Mouse (Mus musculus) c-Kit-positive CD71-positive TER-119-positive erythroid progenitor cells, embryonic 14.5 days (primary cell): Measurements from ENCODE around the gene Ppp3cb.
A peak's percentile ranks its signal among the peaks of the same experiment; 100 is the strongest.
"Not testable (repeated sequence)": the region's sequence is repeated elsewhere in the genome, so short reads cannot be mapped to it uniquely, and the experiment has no call there.

Experiments used
- DNase-seq: peaks from one replicate; pipeline ENCODE4 v3.0.0-alpha.2; 2013; ENCODE audit warnings: low spot score

Gene Ppp3cb

DNA sequence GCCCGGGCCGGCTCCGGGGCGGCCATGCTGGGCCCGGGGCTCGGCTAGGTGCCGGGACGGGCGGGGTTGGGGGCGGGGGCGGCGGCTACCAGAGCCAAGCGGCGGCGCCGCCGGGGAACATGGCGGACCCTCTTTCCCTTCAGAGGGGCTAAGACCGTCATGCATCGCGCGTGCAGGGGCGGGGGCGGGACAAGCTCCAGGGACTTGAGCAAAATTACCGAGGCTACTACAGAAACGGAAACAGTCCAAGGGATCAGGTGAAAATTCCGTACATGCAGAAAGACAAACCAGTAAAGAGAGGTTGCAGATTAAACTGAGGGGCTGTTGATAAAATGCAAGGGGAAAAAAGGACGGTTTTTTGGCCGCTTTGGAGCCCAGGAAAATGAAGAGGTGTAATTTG, at the start of gene Ppp3cb:
Gene Ppp3cb, minus strand, starts transcription at position 159 of the 400 bp plus-strand sequence.
- peak; percentile 90 for DNase-seq

- DNase-seq = no peak
Measured at GRCm38 (mm10) chr14:20595781-20596180, 49.4 kb upstream of the Ppp3cb start.

DNA sequence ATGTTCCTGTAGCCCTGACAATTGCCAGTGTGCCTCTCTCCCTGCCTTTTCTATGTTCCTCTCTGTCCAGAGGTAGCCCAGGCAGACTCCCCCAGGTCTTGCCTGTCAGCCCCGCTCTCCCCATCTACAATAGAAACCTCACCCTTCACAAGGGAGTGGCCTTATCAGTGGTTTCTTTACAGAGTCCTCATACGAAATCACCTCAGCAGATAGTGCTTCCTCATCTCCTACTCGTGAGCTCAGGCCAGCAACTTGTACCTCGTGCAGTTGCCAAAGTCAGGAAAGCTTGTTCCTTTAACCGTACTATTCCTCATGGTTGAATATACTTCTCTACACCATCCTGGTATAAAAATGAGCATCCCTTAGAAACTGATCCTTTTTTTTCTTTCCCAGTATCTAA, 41.1 kb upstream of the Ppp3cb start:
- no peak for DNase-seq

- no peak for DNase-seq
Measured at GRCm38 (mm10) chr14:20578822-20579407, 32.5 kb upstream of the Ppp3cb start.

DNA sequence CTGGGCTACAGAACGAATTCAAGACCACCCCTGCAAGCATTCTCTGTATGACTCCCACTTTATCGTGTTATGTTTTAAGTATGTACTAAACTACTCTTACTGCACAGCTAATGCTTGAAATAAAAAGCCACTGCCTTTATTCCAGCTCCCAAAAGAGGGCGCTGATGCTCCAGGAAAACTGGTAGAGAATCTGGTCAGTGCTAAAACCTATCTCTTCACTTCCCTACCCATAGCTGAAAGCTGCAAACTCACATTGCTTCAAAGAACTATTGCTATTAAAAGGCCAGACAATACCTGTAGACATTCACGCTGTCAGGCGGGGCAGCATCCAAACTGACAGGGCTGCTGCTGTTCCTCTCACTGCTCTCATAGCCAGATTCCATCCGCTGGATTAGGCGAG, 29.8 kb upstream of the Ppp3cb start:
- DNase-seq = peak; percentile 64

- DNase-seq = not testable (repeated sequence)
Measured at GRCm38 (mm10) chr14:20573196-20573595, 26.8 kb upstream of the Ppp3cb start.

- no peak for DNase-seq
Measured at GRCm38 (mm10) chr14:20565256-20566021, 19.1 kb upstream of the Ppp3cb start.

DNA sequence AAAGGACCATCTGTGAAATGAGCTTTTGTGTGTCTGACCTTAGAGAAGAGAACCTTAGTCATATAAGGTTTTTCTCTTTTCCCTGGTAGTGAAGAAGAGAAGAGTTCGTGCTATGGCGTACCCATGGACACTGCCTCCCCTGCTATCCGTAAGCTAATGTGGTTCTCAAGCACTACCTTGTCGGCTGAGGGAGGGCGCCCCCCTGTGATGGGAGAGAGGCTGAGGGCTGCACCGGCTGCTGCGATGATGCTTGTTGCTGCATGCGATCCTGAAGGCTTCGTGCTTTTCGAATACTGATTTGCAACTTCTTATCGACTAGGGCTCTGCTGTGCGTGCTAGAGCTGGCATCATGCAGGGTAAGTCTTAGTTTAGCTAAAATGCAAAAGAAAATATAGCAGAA, 18.3 kb upstream of the Ppp3cb start:
- DNase-seq = no peak

DNA sequence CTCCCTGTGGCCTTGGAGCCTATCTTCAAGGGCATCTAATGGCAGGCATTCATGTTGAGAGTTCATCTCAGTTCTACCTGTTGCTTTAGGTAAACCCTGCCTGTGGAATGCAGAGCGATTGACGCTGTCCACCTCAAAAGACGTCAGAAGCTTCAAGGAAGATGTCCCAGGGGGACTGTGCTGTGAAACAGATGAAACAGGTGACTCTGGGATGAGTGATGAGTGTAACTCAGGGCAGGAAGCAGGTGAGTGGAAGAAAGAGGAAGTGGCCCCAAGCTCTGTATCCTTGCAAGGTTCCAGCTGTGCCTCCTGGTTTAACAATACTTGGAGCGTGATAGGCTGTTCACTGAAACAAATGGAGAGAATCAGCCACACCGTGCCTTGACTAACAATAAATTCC, 15.5 kb upstream of the Ppp3cb start:
- no peak for DNase-seq

DNA sequence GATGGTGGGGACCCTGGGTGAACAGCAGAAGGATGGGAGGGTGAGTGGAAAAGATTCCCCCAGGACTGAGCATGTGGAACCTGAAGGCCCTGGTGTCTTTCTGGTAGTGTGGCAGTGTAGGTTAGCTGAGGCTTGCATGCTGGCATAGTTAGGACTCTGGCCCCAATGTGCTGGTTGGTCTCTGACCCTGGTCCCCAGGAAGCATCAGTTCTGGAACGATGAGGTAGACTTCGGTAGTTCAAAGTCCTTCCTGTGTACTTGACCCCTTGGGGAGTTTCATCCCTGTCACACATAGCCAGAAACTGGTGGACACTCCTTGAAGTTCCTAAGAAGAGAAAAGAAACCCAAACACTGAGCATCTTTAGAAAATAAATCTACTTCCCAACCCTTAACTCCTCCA, 3.8 kb upstream of the Ppp3cb start:
- no peak for DNase-seq

GRCm38 (mm10) chr14:20545529-20546331, 643 bp downstream of the Ppp3cb start:
- DNase-seq = peak; percentile 86

DNA sequence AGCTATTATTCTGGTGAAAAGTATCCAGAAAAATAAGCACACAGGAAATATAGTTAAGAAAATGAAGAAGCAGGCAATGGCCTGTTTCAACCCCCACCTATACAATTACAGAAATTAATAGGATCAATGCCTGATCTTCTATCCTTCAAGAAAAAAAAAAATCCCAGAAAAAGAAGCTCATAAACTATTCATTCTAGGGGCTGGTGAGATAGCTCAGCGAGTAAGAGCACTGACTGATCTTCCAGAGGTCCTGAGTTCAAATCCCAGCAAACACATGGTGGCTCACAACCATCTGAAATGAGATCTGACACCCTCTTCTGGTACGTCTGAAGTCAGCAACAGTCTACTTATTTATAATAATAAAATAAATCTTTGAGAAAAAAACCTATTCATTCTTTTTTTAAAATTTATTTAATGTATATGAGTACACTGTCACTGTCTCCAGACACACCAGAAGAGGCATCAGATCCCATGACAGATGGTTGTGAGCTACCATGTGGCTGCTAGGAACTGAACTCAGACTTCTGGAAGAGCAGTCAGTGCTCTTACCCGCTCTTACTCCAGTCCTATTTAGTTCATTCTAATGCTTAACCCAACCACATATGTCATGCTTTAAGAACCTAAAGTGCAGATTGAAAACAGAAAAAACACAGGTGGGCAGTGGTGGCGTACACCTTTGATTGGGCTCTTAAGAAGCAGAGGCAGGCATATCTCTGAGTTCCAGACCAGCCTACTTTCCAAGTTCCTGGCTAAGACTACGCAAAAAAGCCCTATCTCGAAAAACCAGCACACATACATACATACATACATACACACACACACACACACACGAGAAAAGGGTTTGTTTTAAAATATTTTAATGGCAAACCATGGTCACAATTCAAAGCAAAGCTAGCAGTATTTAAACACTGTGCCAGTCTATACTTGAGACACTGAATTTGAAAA, 1.6 kb downstream of the Ppp3cb start:
- peak; percentile 69 for DNase-seq

DNA sequence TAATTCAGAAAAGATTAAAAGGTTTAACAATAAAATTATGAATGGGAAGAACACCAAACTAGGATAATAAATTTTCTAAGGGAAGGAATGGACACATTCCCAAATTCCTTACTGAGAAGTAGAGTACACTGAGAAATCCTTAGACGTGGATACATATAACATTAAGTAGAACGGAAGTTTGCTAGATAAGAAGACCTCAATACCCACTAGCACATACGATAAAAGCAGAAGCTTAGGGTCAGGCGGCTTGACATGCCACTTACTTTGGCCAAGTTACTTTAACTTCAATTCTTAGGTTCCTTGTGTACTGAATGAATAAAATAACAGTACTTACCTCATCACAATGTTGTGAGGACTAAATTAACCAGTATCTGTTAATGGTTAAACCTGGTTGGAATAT, 16.7 kb downstream of the Ppp3cb start:
- no peak for DNase-seq

- no peak for DNase-seq
Measured at GRCm38 (mm10) chr14:20520179-20520578, 26.2 kb downstream of the Ppp3cb start.

DNA sequence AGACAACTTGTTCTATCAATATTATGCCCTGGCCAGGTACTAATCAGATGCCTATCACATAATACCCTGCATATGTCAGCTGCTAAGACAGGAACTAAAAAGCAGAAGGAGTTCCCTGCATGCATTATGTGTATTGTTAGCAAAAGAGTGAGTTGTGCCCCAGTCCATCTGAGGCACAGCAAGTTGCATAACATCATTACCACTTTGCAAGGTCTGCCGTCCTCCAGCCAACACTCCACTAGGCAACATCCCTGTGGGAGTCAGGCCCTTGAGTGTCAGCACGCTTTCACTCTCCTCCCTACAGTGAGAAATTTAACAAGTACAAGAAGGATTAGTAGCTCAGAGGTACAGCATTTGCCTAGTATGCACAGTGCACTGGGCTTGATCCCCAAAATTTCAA, 37.9 kb downstream of the Ppp3cb start:
- no peak for DNase-seq

- DNase-seq = no peak
Measured at GRCm38 (mm10) chr14:20502966-20503365, 43.4 kb downstream of the Ppp3cb start.

GRCm38 (mm10) chr14:20499982-20500381, 46.4 kb downstream of the Ppp3cb start:
- DNase-seq = no peak

- no peak for DNase-seq
Measured at GRCm38 (mm10) chr14:20496603-20497002, 49.8 kb downstream of the Ppp3cb start, which contains the start of gene Mss51. Mss51 (minus strand) TSS chr14:20496901.

DNA sequence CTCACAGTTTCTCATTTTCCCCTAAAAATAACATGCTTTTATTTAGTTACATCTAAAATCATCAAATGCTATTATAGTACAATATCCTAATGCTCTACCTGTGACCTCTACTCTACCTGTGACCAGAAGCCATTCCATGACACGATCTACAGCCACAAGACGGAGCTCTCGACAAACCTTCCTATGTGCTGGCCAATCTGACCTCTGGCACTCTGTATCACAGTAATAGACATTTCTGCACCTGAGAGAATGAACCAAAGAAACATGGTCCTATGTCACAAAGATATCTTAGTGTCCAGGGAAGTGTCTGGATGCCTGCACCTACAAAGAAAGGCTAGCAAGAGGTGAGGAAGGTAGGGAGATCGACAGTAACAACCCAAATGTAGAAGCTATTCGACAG, 60.3 kb downstream of the Ppp3cb start:
- no peak for DNase-seq

DNA sequence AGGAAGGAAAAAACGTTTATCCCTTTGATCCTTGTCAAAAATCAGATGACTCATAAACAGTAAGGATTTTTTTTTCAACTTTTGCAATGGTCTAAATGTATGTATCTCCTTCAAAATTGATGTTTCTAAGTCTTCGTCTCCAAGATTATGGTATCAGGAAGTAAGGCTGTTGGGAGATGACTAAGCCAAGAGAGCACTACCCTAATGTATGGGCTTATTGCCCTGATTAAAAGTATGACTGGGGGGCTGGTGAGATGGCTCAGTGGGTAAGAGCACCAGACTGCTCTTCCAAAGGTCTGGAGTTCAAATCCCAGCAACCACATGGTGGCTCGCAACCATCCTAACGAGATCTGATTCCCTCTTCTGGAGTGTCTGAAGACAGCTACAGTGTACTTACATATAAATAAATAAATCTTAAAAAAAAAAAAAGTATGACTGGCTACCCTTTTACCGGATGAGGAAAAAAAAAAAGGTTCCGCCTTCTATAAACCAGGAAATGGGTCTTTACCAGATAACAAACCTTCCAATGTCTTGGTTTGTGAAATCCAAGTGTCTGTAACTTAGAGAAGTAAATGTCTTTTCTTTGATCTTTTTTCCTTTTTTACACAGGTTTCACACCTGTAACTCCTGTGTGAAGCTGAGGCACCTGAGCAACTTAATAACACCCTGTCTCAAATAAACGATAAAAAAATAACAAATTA, 64.2 kb downstream of the Ppp3cb start:
- no peak for DNase-seq

DNA sequence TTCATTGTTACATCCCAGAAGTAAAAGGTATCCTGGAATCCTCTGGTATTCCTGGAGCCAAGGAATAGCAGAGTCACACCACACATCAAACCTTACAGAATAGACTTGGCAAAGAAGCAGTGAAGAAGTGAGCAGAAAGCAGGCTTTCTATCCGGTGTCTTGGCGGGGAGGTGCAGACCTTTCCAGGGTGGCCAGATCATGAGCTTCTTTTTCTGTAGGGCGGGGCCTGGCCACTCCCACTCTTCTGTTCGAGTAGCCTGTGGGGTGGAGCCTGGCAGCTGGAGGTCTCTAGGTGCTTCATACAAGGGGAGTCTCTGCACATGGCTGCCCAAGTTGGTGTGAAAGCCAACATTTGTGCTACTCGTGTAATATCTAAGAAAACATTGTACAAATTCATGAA, 65.2 kb downstream of the Ppp3cb start:
- DNase-seq = peak; percentile 70
